Mouse (Mus musculus): ENCODE measurements around the gene Xpnpep3. TPM values are rescaled to one million over a fixed set of nuclear protein-coding genes. Genes with fewer than 3 reads are reported as not detected.

The Xpnpep3 gene
- polyA plus RNA-seq, 1 experiment from 2014 or later = 11.8 TPM

GRCm38 (mm10) chr15:81482966-81483365, 83.0 kb downstream of the Xpnpep3 start:
- no peaks in the 10 kb centered on the region for H3K9me3 ChIP-seq (ENCODE audit: control insufficient read depth, low read length)
- 82% methylated on average over 2 of the region's 2 CpGs for WGBS
- no peak overlapping the region for H3K27ac ChIP-seq (ENCODE audit: low read length)
- no peaks in the 10 kb centered on the region for H3K27me3 ChIP-seq (ENCODE audit: control insufficient read depth, insufficient read depth, low read depth, low read length)
- H3K36me3 ChIP-seq (ENCODE audit: control insufficient read depth, insufficient read depth, low read length) = no peaks in the 10 kb centered on the region
- H3K4me2 ChIP-seq (ENCODE audit: low read depth, low read length) = no peak overlapping the region
- H3K4me3 ChIP-seq (ENCODE audit: low read length) = no peak overlapping the region
- H3K9ac ChIP-seq (ENCODE audit: low read length) = no peak overlapping the region
- no peaks in the 10 kb centered on the region for H3K4me1 ChIP-seq (replicated peaks; ENCODE audit: control insufficient read depth, insufficient read depth, low read length)
- no peak for ATAC-seq (ENCODE audit: low read depth)

GRCm38 (mm10) chr15:81483691-81484090, 83.8 kb downstream of the Xpnpep3 start:
- H3K4me2 ChIP-seq (ENCODE audit: low read depth, low read length) = no peak overlapping the region
- WGBS = 80% methylated on average over 6 of the region's 6 CpGs
- no peak overlapping the region for H3K27ac ChIP-seq (ENCODE audit: low read length)
- no peaks in the 10 kb centered on the region for H3K36me3 ChIP-seq (ENCODE audit: control insufficient read depth, insufficient read depth, low read length)
- no peak overlapping the region for H3K4me3 ChIP-seq (ENCODE audit: low read length)
- H3K4me1 ChIP-seq (replicated peaks; ENCODE audit: control insufficient read depth, insufficient read depth, low read length) = no peaks in the 10 kb centered on the region
- no peak for ATAC-seq (ENCODE audit: low read depth)
- no peaks in the 10 kb centered on the region for H3K9me3 ChIP-seq (ENCODE audit: control insufficient read depth, low read length)
- no peak overlapping the region for H3K9ac ChIP-seq (ENCODE audit: low read length)
- no peaks in the 10 kb centered on the region for H3K27me3 ChIP-seq (ENCODE audit: control insufficient read depth, insufficient read depth, low read depth, low read length)

- Histone ChIP-seq H3K4me3 (ENCODE audit: low read length) (no peak overlapping the region), H3K9me3 (ENCODE audit: control insufficient read depth, low read length) (no peaks in the 10 kb centered on the region), H3K27ac (ENCODE audit: low read length) (no peak overlapping the region), H3K9ac (ENCODE audit: low read length) (no peak overlapping the region), H3K36me3 (ENCODE audit: control insufficient read depth, insufficient read depth, low read length) (no peaks in the 10 kb centered on the region), H3K4me2 (ENCODE audit: low read depth, low read length) (no peak overlapping the region), H3K4me1 (replicated peaks; ENCODE audit: control insufficient read depth, insufficient read depth, low read length) (no peaks in the 10 kb centered on the region), H3K27me3 (ENCODE audit: control insufficient read depth, insufficient read depth, low read depth, low read length) (no peaks in the 10 kb centered on the region)
- ATAC-seq (ENCODE audit: low read depth) = no peak
- WGBS = 60% methylated on average over 4 of the region's 4 CpGs
These were observed 85.5 kb downstream of the Xpnpep3 start for GRCm38 (mm10) chr15:81485483-81485882.

- H3K4me2 ChIP-seq (ENCODE audit: low read depth, low read length) = no peak overlapping the region
- no peaks in the 10 kb centered on the region for H3K9me3 ChIP-seq (ENCODE audit: control insufficient read depth, low read length)
- 85% methylated on average over 2 of the region's 2 CpGs for WGBS
- H3K4me1 ChIP-seq (replicated peaks; ENCODE audit: control insufficient read depth, insufficient read depth, low read length) = no peaks in the 10 kb centered on the region
- ATAC-seq (ENCODE audit: low read depth) = no peak
- H3K27ac ChIP-seq (ENCODE audit: low read length) = no peak overlapping the region
- H3K36me3 ChIP-seq (ENCODE audit: control insufficient read depth, insufficient read depth, low read length) = no peaks in the 10 kb centered on the region
- no peak overlapping the region for H3K4me3 ChIP-seq (ENCODE audit: low read length)
- H3K27me3 ChIP-seq (ENCODE audit: control insufficient read depth, insufficient read depth, low read depth, low read length) = no peaks in the 10 kb centered on the region
- no peak overlapping the region for H3K9ac ChIP-seq (ENCODE audit: low read length)
These were observed 103.5 kb downstream of the Xpnpep3 start for GRCm38 (mm10) chr15:81503466-81503865.

DNA sequence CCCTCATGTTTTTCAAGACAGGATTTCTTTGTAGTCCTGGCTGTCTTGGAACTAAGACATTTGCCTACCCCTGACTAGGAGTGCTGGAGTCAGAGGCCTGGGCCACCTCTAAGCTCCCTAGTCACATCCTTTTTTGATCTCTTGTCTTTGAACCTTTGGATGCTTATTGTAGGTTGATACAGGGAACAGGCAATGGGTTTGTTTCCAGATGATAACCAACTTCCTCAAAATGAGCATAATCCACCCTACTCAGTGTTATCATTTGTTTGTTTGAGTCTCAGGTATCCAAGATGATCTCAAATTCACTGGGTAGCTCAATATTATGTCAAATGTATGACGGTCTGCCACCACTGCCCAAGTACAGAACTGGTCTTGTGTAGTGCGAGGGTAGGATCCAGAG, 104.1 kb downstream of the Xpnpep3 start:
- Histone ChIP-seq H3K36me3 (ENCODE audit: control insufficient read depth, insufficient read depth, low read length) (no peaks in the 10 kb centered on the region), H3K9ac (ENCODE audit: low read length) (no peak overlapping the region)
- 91% methylated on average over 2 of the region's 2 CpGs for WGBS

More for the DNA sequence above, 104.1 kb downstream of the Xpnpep3 start:
- no peaks in the 10 kb centered on the region for H3K9me3 ChIP-seq (ENCODE audit: control insufficient read depth, low read length)
- no peak overlapping the region for H3K4me2 ChIP-seq (ENCODE audit: low read depth, low read length)
- no peaks in the 10 kb centered on the region for H3K27me3 ChIP-seq (ENCODE audit: control insufficient read depth, insufficient read depth, low read depth, low read length)
- ATAC-seq (ENCODE audit: low read depth) = no peak
- H3K4me1 ChIP-seq (replicated peaks; ENCODE audit: control insufficient read depth, insufficient read depth, low read length) = no peaks in the 10 kb centered on the region
- no peak overlapping the region for H3K27ac ChIP-seq (ENCODE audit: low read length)
- no peak overlapping the region for H3K4me3 ChIP-seq (ENCODE audit: low read length)

Other genes starting within 250 kb of the Xpnpep3 start
- gene Mrtfa, start 209.4 kb upstream of the Xpnpep3 start, polyA plus RNA-seq (2015; fragmentation: Nextera tagmentation; extraction: Ambion mirVana) = 24.9 and 25.3 TPM in 2 replicates
- 1.2 and 1.6 TPM in 2 replicates for gene Mchr1, start 164.6 kb upstream of the Xpnpep3 start, polyA plus RNA-seq (2015; fragmentation: Nextera tagmentation; extraction: Ambion mirVana)
- gene Slc25a17, start 39.3 kb upstream of the Xpnpep3 start, polyA plus RNA-seq (2015; fragmentation: Nextera tagmentation; extraction: Ambion mirVana) = 111 and 118 TPM in 2 replicates
- gene St13, start 61 bp upstream of the Xpnpep3 start, polyA plus RNA-seq (2015; fragmentation: Nextera tagmentation; extraction: Ambion mirVana) = 144 and 154 TPM in 2 replicates
- gene Dnajb7, start 8.2 kb downstream of the Xpnpep3 start, polyA plus RNA-seq (2015; fragmentation: Nextera tagmentation; extraction: Ambion mirVana) = 1.9 and 2.1 TPM in 2 replicates
- gene Rbx1, start 66.2 kb downstream of the Xpnpep3 start, polyA plus RNA-seq (2015; fragmentation: Nextera tagmentation; extraction: Ambion mirVana) = 466 and 468 TPM in 2 replicates
- 13.8 and 16.2 TPM in 2 replicates for gene Ep300, start 185.2 kb downstream of the Xpnpep3 start, polyA plus RNA-seq (2015; fragmentation: Nextera tagmentation; extraction: Ambion mirVana)